Mouse (Mus musculus): Measurements from ENCODE around the gene AL732309.1.
"Not testable (repeated sequence)": the region's sequence is repeated elsewhere in the genome, so short reads cannot be mapped to it uniquely, and the experiment has no call there.

Gene AL732309.1

DNA sequence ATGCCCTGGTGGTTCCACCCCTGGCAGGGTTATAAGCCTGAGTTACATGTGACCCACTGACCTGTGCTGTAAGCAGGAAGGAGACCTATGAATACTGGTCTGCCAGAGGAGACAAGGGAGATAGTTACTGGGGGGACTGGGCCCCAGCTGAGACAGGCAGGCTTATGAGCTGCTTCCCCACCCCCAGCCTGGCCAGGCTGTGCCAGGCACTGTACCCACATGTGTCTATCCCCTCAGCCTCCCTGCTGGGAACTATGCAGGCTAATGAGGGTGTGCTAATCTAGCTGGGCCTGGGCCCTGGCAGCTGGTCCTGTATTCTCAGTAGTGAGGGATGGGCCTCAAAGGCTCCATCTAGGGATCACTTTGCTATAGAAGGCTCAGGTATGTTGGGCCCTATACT lies 20.6 kb upstream of the AL732309.1 start:
- DNase-seq (ENCODE audit: low read depth) = no peak

- no peak for DNase-seq (ENCODE audit: low read depth)
Observed at GRCm38 (mm10) chr2:25266720-25267119, 20.1 kb upstream of the AL732309.1 start.

DNA sequence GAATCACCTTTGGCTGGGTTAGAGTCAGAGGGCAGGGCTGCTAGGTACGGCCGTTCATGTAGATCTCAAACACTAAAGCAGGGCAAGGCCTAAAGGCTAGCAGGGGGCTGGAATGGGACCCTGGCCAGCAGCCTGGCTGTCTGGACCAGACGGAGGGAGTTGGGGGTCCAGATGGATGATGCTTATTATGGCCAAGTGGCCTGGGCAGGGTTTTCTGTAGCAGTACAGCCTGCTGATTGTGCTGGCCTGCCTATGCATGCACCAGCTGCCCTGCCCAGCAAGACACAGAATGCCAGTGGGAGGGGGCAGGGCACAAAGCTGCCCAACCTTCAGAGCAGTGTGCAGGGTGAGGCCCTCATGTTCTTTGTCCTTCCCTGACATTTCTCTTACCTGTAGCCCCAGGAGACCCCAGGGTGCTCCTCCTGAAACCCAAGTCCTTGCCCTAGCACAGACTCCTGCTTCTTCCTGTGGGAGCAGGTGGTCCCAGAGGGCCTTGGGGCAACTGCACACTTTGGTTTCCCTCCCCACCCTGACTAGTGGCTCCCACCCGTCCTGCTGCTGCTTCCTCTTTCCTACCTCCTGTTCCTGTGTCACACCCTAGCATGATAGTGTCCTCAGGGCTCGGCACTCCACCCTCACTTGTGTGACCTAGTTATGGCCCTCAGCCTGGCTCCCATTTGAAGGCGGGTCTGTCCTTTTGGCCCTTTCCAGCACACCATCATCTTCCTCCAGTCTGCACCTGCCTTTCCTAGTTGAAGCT lies 19.4 kb upstream of the AL732309.1 start:
- DNase-seq (ENCODE audit: low read depth) = no peak

DNA sequence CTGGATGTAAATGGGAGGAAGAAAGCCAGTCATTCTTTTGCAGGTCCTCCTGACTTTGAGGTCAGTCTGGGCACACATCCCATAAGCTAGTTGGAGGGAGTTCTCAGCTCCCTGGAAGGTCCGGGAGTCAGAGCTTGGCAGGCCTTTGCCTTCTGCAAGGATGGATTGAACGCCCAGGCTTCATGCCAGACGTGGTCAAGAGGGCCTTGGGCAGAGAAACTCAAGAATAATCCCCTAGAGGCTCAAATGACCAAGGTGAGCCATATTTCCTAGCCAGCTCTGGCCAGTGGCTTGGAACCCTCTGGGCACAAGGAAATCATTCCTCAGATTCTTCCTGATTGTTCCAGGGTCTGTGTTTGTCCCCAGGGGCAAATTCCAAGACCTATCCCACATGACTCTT lies 18.2 kb upstream of the AL732309.1 start:
- no peak for DNase-seq (ENCODE audit: low read depth)

- no peak for DNase-seq (ENCODE audit: low read depth)
Observed at GRCm38 (mm10) chr2:25264286-25264660, 17.6 kb upstream of the AL732309.1 start.

DNA sequence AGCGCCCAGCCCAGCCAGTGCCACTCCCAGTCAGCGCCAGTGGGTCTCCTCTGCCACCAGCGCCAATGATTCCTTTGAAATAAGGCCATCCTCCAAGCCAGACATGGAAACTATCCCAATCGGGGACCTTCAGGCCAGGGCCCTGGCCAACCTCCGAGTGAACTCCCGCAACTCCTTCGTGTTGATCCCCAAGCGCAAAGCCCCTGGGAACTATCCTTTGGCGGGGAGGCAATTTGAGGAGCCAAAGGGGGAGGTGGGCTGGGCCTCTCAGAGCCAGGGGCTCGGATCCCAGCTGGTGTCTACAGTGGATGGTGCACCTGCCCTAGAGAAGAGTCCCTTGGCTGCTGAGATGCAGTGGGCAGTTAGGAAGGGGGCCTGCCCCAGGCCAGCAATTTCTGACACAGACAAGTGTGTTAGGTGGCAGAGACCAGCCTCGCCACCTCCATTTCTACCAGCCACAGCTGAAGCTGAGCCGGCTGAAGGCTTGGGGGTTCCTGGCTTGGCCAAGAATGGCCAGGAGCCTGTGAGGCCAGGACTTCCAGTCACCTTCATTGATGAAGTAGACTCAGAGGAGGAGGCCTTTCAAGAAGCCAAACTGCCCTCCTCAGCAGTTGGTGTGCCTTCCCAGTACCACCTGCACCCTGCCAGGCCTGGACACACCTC lies 17.1 kb upstream of the AL732309.1 start:
- no peak for DNase-seq (ENCODE audit: low read depth)

- peak; percentile 43 for DNase-seq (ENCODE audit: low read depth)
Observed at GRCm38 (mm10) chr2:25262795-25263622, 16.3 kb upstream of the AL732309.1 start.

DNA sequence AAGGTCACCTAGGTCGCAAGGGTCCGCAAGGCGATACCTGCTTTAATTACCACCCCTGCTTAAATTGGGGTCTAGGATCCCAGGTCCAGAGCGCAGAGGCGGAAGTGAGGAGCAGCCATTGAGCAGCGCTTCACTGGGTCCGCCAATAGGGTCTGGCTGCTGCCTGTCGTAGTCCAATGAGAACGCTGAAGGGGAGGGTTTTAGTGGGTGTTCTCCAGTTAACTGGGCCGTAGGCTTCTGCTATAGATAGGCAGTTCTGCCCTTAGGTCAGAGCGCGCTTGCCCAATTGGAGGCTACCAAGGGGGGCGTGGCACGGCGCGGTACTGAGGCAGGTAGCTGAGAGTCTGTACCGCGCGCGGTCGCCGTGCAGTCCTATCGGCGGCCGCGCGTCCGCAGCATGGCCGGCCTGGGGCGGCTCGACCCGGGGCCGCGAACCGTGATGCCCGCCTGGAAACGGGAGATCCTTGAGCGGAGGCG lies 15.7 kb upstream of the AL732309.1 start, which contains the start of gene Tprn:
Tprn (plus strand) TSS at position 328 of the 477 bp plus-strand sequence.
- DNase-seq (ENCODE audit: low read depth) = peak; percentile 95

- no peak for DNase-seq (ENCODE audit: low read depth)
Observed at GRCm38 (mm10) chr2:25261870-25262269, 15.2 kb upstream of the AL732309.1 start.

GRCm38 (mm10) chr2:25258887-25259286 lies 12.2 kb upstream of the AL732309.1 start:
- no peak for DNase-seq (ENCODE audit: low read depth)

GRCm38 (mm10) chr2:25257250-25257649 lies 10.6 kb upstream of the AL732309.1 start:
- not testable (repeated sequence) for DNase-seq (ENCODE audit: low read depth)

GRCm38 (mm10) chr2:25256443-25257109 lies 9.9 kb upstream of the AL732309.1 start:
- DNase-seq (ENCODE audit: low read depth) = not testable (repeated sequence)

DNA sequence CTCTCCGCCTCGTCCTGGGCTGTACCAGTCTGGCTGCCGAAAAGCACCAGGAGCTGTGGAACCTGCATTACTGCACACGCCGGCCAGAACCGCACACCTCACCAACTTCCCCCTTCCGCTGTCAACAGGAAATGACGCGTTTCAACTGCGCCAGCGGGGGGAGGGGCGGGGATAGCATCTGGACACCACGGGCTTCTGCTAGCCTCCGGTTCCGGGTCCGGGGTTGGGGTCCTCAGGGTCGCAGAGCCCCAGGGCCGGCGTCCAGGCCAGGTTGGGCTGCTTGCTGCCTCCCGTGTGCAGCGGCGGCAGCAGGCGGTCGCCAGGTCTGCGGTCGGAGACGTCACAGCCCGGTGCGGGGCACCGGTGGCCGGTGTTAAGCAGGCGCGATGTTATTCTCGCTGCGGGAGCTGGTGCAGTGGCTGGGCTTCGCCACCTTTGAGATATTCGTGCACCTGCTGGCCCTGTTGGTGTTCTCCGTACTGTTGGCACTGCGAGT lies 8.7 kb upstream of the AL732309.1 start, which contains the start of gene Tmem203:
Tmem203 (plus strand) TSS at position 156 of the 496 bp plus-strand sequence.
- peak; percentile 88 for DNase-seq (ENCODE audit: low read depth)

DNA sequence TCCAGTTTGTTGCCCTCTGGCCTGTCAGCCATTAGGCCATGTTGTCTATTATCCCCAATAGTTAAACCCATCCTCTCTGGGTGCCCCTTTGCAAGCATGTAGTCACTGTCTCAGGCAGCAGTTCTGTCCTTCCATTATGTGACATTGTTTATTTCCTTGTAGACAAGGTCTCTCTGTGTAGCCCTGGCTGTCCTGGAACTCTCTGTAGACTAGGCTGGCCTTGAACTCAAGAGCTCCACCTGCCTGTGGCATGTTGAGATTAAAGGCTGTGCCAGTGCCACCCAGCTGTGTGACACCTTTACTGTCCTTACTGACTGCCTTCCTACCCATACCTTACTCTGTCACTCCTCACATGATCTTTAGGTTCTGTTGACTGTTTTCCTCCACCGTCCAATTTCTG lies 5.7 kb upstream of the AL732309.1 start:
- DNase-seq (ENCODE audit: low read depth) = no peak

GRCm38 (mm10) chr2:25244144-25244543 lies 2.5 kb downstream of the AL732309.1 start:
- DNase-seq (ENCODE audit: low read depth) = no peak

- DNase-seq (ENCODE audit: low read depth) = no peak
Observed at GRCm38 (mm10) chr2:25243342-25243741, 3.3 kb downstream of the AL732309.1 start.

DNA sequence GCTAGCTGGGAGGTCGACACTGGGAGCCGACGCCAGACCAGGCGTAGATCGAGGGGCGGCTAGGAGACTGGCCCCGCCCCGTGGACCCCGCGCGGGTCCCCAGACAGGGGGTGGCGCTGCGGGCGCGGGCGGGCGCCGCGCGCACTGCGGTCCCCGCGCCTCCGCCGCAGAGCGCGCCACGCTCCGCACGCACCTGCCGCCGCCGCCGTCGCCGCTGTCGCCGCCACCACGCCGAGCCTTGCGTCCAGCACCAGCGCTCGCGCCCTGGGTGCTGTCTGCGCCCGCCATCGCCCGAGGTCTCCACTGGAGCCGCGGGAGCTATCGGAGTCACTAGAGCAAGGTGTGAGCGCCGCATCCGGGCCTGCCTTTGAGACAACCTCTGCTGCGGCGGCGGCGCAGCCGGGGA lies 4.6 kb downstream of the AL732309.1 start, which contains the start of the genes Rnf208 and Cysrt1:
Rnf208 (plus strand) TSS at position 155 of the 406 bp plus-strand sequence.
Cysrt1 (minus strand) TSS at position 352 of the 406 bp plus-strand sequence.
- no peak for DNase-seq (ENCODE audit: low read depth)

GRCm38 (mm10) chr2:25241438-25241775 lies 5.3 kb downstream of the AL732309.1 start:
- DNase-seq (ENCODE audit: low read depth) = no peak

DNA sequence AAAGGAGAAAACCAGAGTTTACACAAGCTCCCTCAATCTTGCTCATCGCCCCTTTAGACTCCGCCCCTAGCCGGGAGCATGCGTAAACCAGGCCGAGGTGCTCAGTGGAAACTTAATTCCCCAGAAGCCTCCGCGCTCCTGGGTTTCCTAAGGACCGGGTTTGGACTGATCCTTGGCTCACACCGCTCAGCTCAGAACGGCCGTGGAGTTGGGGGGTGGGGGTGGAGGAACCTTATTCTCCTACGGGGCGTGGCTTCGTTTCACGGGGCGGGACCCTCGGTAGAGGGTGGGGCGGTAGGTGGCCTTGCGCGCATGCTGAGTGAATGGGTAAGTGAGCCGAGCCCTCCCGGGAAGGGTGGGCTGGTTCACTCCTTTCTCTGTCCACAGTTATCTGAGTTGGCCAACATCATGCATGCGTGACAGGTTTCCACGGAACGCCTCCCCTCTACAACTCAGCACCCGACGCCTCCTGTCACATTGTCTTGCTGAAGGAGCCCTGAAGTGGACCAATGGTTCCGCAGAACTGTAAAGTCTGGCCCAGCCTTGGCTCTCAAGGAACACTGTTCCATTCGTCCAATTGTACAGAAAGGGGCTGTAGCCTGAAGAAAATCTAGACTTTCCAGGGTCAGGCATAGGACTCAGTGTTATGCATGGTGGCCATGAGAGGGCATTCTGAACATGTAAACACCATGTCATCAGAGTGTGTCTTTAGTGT lies 5.8 kb downstream of the AL732309.1 start:
- DNase-seq (ENCODE audit: low read depth) = no peak

GRCm38 (mm10) chr2:25240310-25240709 lies 6.4 kb downstream of the AL732309.1 start:
- DNase-seq (ENCODE audit: low read depth) = no peak

- no peak for DNase-seq (ENCODE audit: low read depth)
Observed at GRCm38 (mm10) chr2:25239766-25240165, 6.9 kb downstream of the AL732309.1 start.

All from c-Kit-positive CD71-positive TER-119-negative erythroid progenitor cells, embryonic 14.5 days (primary cell).